Mouse (Mus musculus): ENCODE data around the gene Macf1.
"Not testable (repeated sequence)": the region's sequence is repeated elsewhere in the genome, so short reads cannot be mapped to it uniquely, and the experiment has no call there.

Macf1 gene

DNA sequence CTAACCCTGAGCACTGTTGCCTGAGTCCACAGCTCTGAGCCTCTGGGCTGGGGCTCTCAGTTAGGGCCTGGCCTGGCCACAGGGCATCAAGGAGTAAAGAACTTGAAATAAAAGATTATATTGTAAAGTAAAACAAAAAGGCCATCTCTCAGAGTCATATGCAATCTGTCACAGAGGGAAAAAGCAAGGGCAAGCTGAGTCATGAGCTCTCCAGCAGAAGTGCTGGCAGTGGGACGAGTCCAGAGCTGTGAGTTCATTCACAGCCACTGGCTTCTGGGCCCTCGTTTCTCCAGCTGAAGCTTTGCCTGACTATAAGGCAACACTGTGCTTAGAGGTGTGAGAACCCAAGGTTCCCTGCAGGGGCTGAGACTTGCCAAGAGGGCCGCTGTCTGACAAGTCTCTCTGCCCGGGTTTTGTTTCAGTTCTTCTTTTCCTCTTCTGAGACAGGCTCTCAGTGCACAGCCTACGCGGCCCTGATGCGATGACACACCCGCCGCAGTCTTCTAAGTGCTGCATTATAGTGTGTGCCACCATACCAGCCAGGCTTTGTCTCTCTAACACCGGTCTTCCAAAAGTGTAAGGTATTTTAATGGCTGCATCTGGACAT, 330.8 kb downstream of the Macf1 start:
- no peak for DNase-seq (ENCODE audit: inconsistent ontology term)

DNA sequence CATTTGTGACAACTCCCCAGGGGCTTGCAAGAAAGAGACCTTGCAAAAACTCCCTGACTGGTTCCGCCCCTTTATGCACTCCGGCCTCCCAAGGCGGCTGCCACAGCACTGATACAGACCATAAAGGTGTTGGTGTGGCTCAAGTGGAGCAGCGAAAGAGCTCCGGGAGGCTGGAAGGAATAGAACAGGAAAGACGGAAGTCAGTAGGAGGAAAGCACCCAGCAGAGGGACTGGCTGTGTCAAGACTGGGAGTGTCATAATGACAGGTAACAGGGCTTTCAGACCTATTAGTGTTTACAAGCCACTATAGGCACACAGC, 340.7 kb downstream of the Macf1 start:
- DNase-seq (ENCODE audit: inconsistent ontology term) = no peak

DNA sequence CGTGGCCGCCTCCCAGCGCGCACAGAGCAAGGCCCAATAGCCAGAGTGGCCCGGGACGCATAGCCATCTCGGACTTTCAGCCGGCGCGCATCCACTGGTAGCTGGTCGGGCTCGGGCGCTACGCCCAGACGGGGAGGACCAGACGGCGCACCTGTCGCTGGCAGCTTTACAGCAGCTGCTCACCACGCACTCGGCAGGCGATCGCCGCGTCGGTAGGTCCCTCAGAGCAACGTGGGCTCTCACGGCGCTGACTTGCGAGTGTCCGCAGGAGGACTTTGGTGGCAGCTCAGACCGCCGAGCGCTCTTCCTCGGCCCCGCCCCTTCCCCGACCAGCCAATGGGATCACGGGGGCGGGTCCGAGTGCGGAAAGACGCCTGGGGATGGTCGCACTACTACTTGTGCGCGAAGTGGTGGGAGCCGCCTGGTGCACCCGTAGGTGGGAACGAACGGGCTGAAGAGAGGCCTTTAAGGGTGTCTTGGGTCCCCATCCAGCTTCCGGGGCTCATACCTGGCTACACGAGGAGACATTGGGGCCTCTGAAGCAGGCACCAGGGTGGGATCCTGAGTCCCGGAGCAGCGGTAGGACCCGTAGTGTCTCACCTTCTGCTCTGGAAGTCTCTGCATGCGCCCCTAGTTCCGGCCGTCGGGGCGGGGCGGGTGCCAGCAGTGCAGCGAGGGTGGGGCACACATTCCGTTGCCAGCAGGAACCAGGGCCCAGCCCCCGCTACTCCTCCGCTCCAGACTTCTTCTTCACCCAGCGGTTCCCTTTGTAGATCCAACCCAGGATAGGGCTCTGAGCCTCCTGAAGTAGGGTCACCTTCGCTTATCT, 341.3 kb downstream of the Macf1 start, which contains the start of gene Bmp8a:
Gene Bmp8a, minus strand, starts transcription at position 611 of the 829 bp plus-strand sequence.
- DNase-seq (ENCODE audit: inconsistent ontology term) = peak; percentile 84

DNA sequence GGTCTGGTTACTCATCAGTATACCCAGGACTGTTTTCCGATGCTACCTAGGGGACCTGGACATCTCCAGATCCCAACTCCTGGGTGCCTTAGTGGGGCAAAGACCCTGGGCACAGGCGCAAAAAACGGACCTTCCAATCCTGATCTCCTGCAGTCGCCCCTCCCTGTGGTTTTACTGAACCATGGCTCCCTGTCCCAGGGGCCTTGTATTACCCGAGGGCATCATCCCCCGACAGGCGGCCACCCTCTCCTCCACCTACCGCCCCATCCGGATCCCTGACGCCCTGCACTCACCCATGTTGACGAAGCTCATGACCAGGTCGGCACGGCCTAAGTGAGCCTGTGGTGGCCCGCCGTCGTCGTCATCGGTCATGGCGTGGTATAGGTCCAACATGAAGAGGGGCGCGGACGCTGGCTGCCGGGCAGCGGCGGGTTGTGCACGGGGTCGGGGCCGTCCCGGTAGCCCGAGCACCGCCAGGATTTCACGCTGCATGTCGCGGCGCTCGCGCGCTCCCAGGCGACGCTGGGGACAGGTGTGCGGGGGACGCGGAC, 342.0 kb downstream of the Macf1 start:
- no peak for DNase-seq (ENCODE audit: inconsistent ontology term)

DNA sequence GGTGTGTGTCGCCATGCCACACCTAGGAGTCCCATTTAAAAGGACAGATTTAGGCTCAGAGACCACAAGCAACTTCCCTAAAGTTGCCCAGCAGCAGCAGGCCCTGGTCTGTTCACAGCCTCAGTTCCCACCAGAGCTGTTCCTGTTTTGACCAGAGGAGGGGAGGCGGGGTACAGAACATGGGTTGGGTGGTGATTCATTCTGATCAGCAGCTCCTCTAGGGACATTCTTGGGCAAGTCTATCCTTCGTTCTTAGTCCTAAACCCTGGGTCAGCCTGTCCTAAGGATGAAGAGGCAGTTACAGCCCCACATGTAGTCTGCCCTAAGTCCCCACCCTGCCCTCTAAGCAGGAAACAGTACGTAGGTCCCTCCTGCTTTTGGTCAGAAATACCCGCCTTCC, 343.9 kb downstream of the Macf1 start:
- DNase-seq (ENCODE audit: inconsistent ontology term) = peak; percentile 20

- DNase-seq (ENCODE audit: inconsistent ontology term) = no peak
Observed at GRCm38 (mm10) chr4:123337693-123338092, 346.5 kb downstream of the Macf1 start.

DNA sequence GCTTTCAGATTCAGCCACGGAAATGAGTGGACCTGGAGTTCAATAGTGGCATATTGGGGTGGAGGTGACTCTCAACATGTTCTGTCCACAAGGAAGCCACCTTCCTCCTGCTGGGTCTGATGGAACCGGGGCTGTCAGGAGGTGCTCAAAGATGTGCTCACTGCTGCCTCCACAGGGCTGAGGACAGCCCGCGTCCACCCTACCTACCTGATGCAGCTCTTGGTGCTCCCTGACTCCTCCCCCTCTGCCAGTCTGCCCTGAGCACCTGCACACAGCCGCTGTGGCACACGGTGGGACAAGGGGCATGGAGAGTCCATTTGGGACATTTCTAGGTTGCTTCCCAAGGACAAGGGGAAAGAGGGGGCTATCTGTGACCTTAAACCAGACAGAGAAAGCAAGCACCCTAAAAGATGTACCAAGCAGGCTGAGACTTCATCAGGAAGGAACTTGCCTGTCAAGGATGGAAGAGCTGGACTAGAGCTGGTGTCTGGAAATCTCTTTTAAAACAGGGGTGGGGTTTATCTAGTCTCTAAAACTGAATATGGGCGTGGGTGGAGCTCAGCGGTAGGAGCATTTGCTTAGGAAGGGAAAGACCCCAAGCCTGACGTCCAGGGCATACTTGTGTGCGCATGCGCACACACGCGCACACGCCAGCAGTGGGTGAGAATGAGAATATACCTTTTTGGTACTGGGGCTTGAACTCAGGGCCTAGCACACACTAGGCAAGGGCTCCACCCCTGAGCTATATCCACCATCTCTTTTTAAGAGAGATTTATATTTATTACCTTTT, 348.2 kb downstream of the Macf1 start:
- DNase-seq (ENCODE audit: inconsistent ontology term) = no peak

DNA sequence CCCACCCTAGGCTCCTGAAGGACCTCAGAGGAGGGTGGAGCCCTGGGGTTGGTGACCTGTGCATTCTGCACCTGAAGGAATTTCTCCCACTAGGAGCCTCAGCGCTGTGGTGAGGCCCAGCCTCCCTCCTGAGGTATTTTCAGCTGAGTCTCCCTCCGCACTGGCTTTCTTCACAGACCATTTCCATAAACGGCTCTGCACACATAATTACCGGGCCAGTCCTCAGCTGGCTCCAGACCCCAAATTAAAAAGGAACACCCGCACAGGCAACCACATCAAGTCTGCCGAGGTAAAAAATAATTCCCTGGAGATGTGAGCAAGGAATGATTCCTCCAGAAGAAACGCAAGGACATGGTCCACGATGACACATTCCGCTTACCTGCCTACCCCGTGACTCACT, 348.9 kb downstream of the Macf1 start:
- not testable (repeated sequence) for DNase-seq (ENCODE audit: inconsistent ontology term)

GRCm38 (mm10) chr4:123334177-123334576, 350.0 kb downstream of the Macf1 start:
- DNase-seq (ENCODE audit: inconsistent ontology term) = no peak

GRCm38 (mm10) chr4:123333151-123333550, 351.0 kb downstream of the Macf1 start:
- no peak for DNase-seq (ENCODE audit: inconsistent ontology term)

- DNase-seq (ENCODE audit: inconsistent ontology term) = not testable (repeated sequence)
Observed at GRCm38 (mm10) chr4:123331961-123332360, 352.2 kb downstream of the Macf1 start.

GRCm38 (mm10) chr4:123331326-123331725, 352.8 kb downstream of the Macf1 start:
- DNase-seq (ENCODE audit: inconsistent ontology term) = no peak

GRCm38 (mm10) chr4:123328946-123329345, 355.2 kb downstream of the Macf1 start:
- no peak for DNase-seq (ENCODE audit: inconsistent ontology term)

- DNase-seq (ENCODE audit: inconsistent ontology term) = no peak
Observed at GRCm38 (mm10) chr4:123327630-123328029, 356.5 kb downstream of the Macf1 start.

DNA sequence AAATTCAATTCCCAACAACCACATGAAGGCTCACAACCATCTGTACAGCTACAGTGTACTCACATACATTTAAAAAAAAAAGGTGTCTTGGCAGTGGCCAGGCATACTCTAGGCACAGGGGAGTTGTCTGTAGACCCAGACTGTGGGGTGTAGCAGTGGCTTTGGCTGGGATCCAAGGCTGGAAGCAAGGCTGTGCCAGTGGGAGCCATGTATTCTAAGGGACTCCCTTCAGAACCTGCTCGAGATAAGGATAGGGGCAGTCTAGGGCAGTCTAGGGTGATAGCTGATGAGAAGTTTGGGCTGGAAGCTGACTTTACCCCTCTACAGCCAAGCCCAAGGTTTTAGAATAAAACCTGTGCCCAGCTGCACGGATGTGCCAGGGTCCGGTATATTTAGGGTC, 358.1 kb downstream of the Macf1 start:
- DNase-seq (ENCODE audit: inconsistent ontology term) = no peak

GRCm38 (mm10) chr4:123323534-123323933, 360.6 kb downstream of the Macf1 start, which contains the start of gene Oxct2a:
Gene Oxct2a, minus strand, starts transcription at chr4:123323634.
- DNase-seq (ENCODE audit: inconsistent ontology term) = no peak

- DNase-seq (ENCODE audit: inconsistent ontology term) = not testable (repeated sequence)
Observed at GRCm38 (mm10) chr4:123322910-123323309, 361.2 kb downstream of the Macf1 start.

DNA sequence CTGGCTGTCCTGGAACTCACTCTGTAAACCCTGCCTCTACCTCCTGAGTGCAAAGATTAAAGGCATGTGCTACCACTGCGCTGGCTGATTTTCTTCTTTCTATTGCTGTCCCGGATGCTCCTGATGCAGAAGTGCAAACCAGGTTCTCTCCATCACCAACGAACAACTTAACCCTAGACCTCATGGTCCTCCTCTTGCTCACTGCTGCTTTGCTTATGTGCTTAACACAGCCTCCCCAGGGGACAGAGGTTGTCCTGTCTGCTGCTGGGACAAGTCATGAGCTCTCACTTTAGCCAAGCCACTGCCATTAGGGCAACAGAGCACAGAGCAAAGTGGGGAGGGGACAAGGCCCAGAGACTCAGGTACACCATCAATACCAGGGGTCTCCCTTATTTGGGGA, 369.7 kb downstream of the Macf1 start:
- no peak for DNase-seq (ENCODE audit: inconsistent ontology term)

GRCm38 (mm10) chr4:123313010-123313409, 371.1 kb downstream of the Macf1 start:
- no peak for DNase-seq (ENCODE audit: inconsistent ontology term)

DNA sequence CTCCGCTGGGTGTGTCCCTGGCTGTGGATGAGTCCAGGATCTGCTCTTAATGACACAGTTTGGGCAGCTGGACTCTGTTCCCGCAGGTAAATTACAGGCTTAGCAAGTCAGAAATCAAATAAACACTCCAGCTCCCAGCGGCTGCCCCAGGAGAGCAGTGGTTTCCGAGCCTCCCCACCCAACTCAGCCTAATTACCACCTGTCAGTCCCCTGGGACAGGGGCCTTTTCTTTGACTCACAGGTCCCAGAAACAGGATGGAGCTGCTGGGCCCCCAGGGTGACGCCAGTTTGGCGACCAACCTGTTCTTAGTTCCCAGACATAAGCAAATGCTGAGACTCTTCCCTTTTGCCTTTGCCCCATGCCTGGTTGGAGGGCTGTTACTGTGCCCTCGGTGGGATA, 372.3 kb downstream of the Macf1 start:
- no peak for DNase-seq (ENCODE audit: inconsistent ontology term)

DNA sequence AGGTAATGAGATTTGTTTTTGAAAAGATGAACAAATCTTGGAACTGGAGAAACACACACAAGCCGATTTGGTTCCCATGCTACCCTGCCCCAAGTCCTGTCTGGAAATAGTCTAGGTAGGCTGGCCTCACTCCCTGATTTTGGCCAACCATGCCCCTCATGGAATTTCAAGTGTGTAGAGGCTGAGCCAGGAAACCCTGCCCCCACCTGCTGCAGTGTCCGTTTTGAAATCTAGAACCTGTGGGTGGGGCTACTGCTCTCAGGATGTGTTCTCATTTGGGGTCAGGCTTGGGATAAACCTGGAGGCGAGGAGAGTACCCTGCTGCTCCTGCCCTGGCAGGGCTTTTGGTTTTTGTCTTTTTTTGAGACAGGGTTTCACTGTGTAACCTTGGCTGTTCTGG, 375.9 kb downstream of the Macf1 start:
- DNase-seq (ENCODE audit: inconsistent ontology term) = peak; percentile 9

- no peak for DNase-seq (ENCODE audit: inconsistent ontology term)
Observed at GRCm38 (mm10) chr4:123306999-123307398, 377.2 kb downstream of the Macf1 start.
